Mouse (Mus musculus) embryonic fibroblast, embryonic 13.5 days (primary cell): ENCODE measurements around the gene Ctsd. TPM values are rescaled to one million over a fixed set of nuclear protein-coding genes. Genes with fewer than 3 reads are reported as not detected.
"Not testable (repeated sequence)": the region's sequence is repeated elsewhere in the genome, so short reads cannot be mapped to it uniquely, and the experiment has no call there.

ENCODE experiments used
- H3K27ac ChIP-seq: 2 replicates; pipeline ENCODE4 v1.5.1; 2012; ENCODE audit warnings: low read length, control low read depth, inconsistent platforms; ENCODE audit not compliant: insufficient read depth
- H3K4me1 ChIP-seq: 2 replicates; pipeline ENCODE4 v1.6.1; 2011; ENCODE audit warnings: low read length; ENCODE audit not compliant: control insufficient read depth, insufficient read depth
- H3K4me3 ChIP-seq: 2 replicates; pipeline ENCODE4 v1.5.1; 2011; ENCODE audit warnings: mild to moderate bottlenecking, control low read depth, low read length; ENCODE audit not compliant: insufficient read depth
- CTCF ChIP-seq: IDR thresholded peaks from 2 replicates; pipeline ENCODE4 v1.5.1; 2011; ENCODE audit warnings: mild to moderate bottlenecking, control low read depth, low read length, moderate library complexity, borderline replicate concordance; ENCODE audit not compliant: insufficient read depth
- POLR2A ChIP-seq: IDR thresholded peaks from 2 replicates; pipeline ENCODE4 v1.6.1; 2011; ENCODE audit warnings: low read depth, mild to moderate bottlenecking, control low read depth, low read length, moderate library complexity
- polyA plus RNA-seq: library from polyadenylated mRNA; stranded (reverse); fragments of >200 nt; gene quantifications from 2 replicates; pipeline ENCODE4 v1.2.4, GENCODE M21; 2011; ENCODE audit warnings: low read depth; ENCODE audit not compliant: missing spikeins, insufficient read length

Ctsd gene
- polyA plus RNA-seq, 1 experiment, result 617 TPM

GRCm38 (mm10) chr7:142341564-142342246 is 46.1 kb downstream of the Ctsd start:
- H3K4me1 ChIP-seq, result no peaks in the 10 kb centered on the region
- H3K4me3 ChIP-seq, result no peak overlapping the region
- H3K27ac ChIP-seq, result no peak overlapping the region
- TF ChIP-seq CTCF (no peak), POLR2A (no peak)

GRCm38 (mm10) chr7:142340269-142340970 is 47.4 kb downstream of the Ctsd start:
- H3K27ac ChIP-seq, result no peak overlapping the region
- TF ChIP-seq CTCF, result no peak
- TF ChIP-seq POLR2A, result no peak

GRCm38 (mm10) chr7:142335151-142335550 is 52.7 kb downstream of the Ctsd start:
- H3K27ac ChIP-seq, result no peak overlapping the region
- TF ChIP-seq POLR2A (no peak), CTCF (no peak)
- no peak overlapping the region for H3K4me3 ChIP-seq
- no peaks in the 10 kb centered on the region for H3K4me1 ChIP-seq

More at GRCm38 (mm10) chr7:142340269-142340970, 47.4 kb downstream of the Ctsd start:
- no peaks in the 10 kb centered on the region for H3K4me1 ChIP-seq
- no peak overlapping the region for H3K4me3 ChIP-seq

- Histone ChIP-seq H3K27ac (no peak overlapping the region), H3K4me1 (no peaks in the 10 kb centered on the region), H3K4me3 (no peak overlapping the region)
- TF ChIP-seq POLR2A (no peak), CTCF (peak; percentile 81)
Observed at GRCm38 (mm10) chr7:142334246-142334645, 53.6 kb downstream of the Ctsd start.

GRCm38 (mm10) chr7:142332741-142333140 is 55.1 kb downstream of the Ctsd start:
- H3K4me1 ChIP-seq, H3K4me3 ChIP-seq, H3K27ac ChIP-seq: not testable (repeated sequence)

- H3K4me3 ChIP-seq, result no peak overlapping the region
- no peaks in the 10 kb centered on the region for H3K4me1 ChIP-seq
- H3K27ac ChIP-seq, result no peak overlapping the region
- TF ChIP-seq CTCF, result no peak
Observed at GRCm38 (mm10) chr7:142331281-142331680, 56.6 kb downstream of the Ctsd start.

GRCm38 (mm10) chr7:142330271-142330724 is 57.5 kb downstream of the Ctsd start:
- no peak overlapping the region for H3K27ac ChIP-seq
- no peaks in the 10 kb centered on the region for H3K4me1 ChIP-seq
- H3K4me3 ChIP-seq, result no peak overlapping the region
- TF ChIP-seq CTCF (no peak), POLR2A (no peak)

- no peak overlapping the region for H3K27ac ChIP-seq
- H3K4me1 ChIP-seq, result no peaks in the 10 kb centered on the region
- no peak for TF ChIP-seq CTCF
- no peak for TF ChIP-seq POLR2A
- H3K4me3 ChIP-seq, result no peak overlapping the region
Observed at GRCm38 (mm10) chr7:142328507-142328906, 59.3 kb downstream of the Ctsd start.

- H3K4me1 ChIP-seq, result no peaks in the 10 kb centered on the region
- H3K4me3 ChIP-seq, result no peak overlapping the region
- TF ChIP-seq POLR2A (no peak), CTCF (no peak)
- no peak overlapping the region for H3K27ac ChIP-seq
Observed at GRCm38 (mm10) chr7:142326714-142327445, 61.0 kb downstream of the Ctsd start.

Other genes starting within 250 kb of the Ctsd start
- not detected in 2 replicates for gene Gm45337, start 243.4 kb downstream of the Ctsd start, polyA plus RNA-seq
- not detected in 2 replicates for gene Gm29735, start 230.9 kb downstream of the Ctsd start, polyA plus RNA-seq
- gene Gm4553, start 222.3 kb downstream of the Ctsd start, polyA plus RNA-seq, result not detected in 2 replicates
- gene Krtap5-2, start 212.0 kb downstream of the Ctsd start, polyA plus RNA-seq, result not detected in 2 replicates
- not detected in 2 replicates for gene Gm10153, start 197.6 kb downstream of the Ctsd start, polyA plus RNA-seq
- gene Krtap5-3, start 186.7 kb downstream of the Ctsd start, polyA plus RNA-seq, result not detected in 2 replicates
- gene Gm7579, start 176.2 kb downstream of the Ctsd start, polyA plus RNA-seq, result not detected in 2 replicates
- not detected in 2 replicates for gene Krtap5-5, start 158.1 kb downstream of the Ctsd start, polyA plus RNA-seq
- not detected in 2 replicates for gene Gm40460, start 147.0 kb downstream of the Ctsd start, polyA plus RNA-seq
- not detected in 2 replicates for gene Gm2431, start 129.7 kb downstream of the Ctsd start, polyA plus RNA-seq
- gene Gm4559, start 113.7 kb downstream of the Ctsd start, polyA plus RNA-seq, result not detected in 2 replicates
- gene Krtap5-1, start 90.9 kb downstream of the Ctsd start, polyA plus RNA-seq, result not detected in 2 replicates
- not detected in 2 replicates for gene Krtap5-4, start 84.5 kb downstream of the Ctsd start, polyA plus RNA-seq
- gene Ifitm10, start 14.3 kb downstream of the Ctsd start, polyA plus RNA-seq, result 6.0 and 6.5 TPM in 2 replicates
- gene Gm49369, start 5.4 kb downstream of the Ctsd start, polyA plus RNA-seq, result not detected in 2 replicates
- 1.3 and 2.4 TPM in 2 replicates for gene Syt8, start 46.8 kb upstream of the Ctsd start, polyA plus RNA-seq
- gene Tnni2, start 53.8 kb upstream of the Ctsd start, polyA plus RNA-seq, result 1.1 TPM in 1 of 2 replicates, not detected in the other
- gene Lsp1, start 72.8 kb upstream of the Ctsd start, polyA plus RNA-seq, result 114 and 159 TPM in 2 replicates
- gene Tnnt3, start 110.8 kb upstream of the Ctsd start, polyA plus RNA-seq, result 1.4 TPM in 2 replicates
- gene Mrpl23, start 144.6 kb upstream of the Ctsd start, polyA plus RNA-seq, result 8.2 and 10.6 TPM in 2 replicates